Mouse (Mus musculus) kidney, embryonic 16.5 days (tissue): ENCODE data around the gene C2cd5. TPM values are rescaled to one million over a fixed set of nuclear protein-coding genes. Genes with fewer than 3 reads are reported as not detected.

Experiments
- ATAC-seq: fragments of 200-750 bp; cut with Nextera tagmentation; 2 replicates; pipeline ENCODE4 v1.8.0; 2017; ENCODE audit warnings: moderate TSS enrichment; ENCODE audit not compliant: low FRiP score, low TSS enrichment
- H3K27ac ChIP-seq: fragments of 300-500 bp; sonication (generic); 2 replicates; pipeline ENCODE4 v1.5.1; 2014; ENCODE audit warnings: low read length
- H3K27me3 ChIP-seq: fragments of 300-500 bp; sonication (generic); 2 replicates; pipeline ENCODE4 v1.6.1; 2014; ENCODE audit warnings: low read length, control low read depth, mixed read lengths; ENCODE audit not compliant: insufficient read depth
- H3K36me3 ChIP-seq: fragments of 300-500 bp; sonication (generic); 2 replicates; pipeline ENCODE4 v1.6.1; 2014; ENCODE audit warnings: low read length, control low read depth, mixed read lengths; ENCODE audit not compliant: insufficient read depth
- H3K4me1 ChIP-seq: fragments of 300-500 bp; sonication (generic); 2 replicates; pipeline ENCODE4 v1.6.1; 2014; ENCODE audit warnings: low read length, control low read depth, mixed read lengths; ENCODE audit not compliant: insufficient read depth
- H3K4me2 ChIP-seq: fragments of 300-500 bp; sonication (generic); replicated peaks from 2 replicates; pipeline ENCODE4 v1.6.1; 2014; ENCODE audit warnings: low read depth, low read length
- H3K4me3 ChIP-seq: fragments of 300-500 bp; sonication (generic); 2 replicates; pipeline ENCODE4 v1.5.1; 2014; ENCODE audit warnings: mild to moderate bottlenecking, low read length
- H3K9ac ChIP-seq: fragments of 300-500 bp; sonication (generic); replicated peaks from 2 replicates; pipeline ENCODE4 v1.6.1; 2014; ENCODE audit warnings: low read length
- H3K9me3 ChIP-seq: fragments of 300-500 bp; sonication (generic); 2 replicates; pipeline ENCODE4 v1.6.1; 2016; ENCODE audit warnings: low read length, control low read depth
- WGBS: fragments of 180-500 bp; shearing (Covaris S2); extraction: QIAGEN DNeasy Blood & Tissue Kit; methylation state at CpG from one replicate; pipeline ENCODE4 v1.1.7; 2014; 5-methylcytosine and 5-hydroxymethylcytosine counted together
- polyA plus RNA-seq: library from polyadenylated mRNA; unstranded; fragments of >200 nt; fragmentation: Nextera tagmentation; extraction: Ambion mirVana; gene quantifications from 2 replicates; pipeline ENCODE4 v1.2.1, GENCODE M21; 2015

The C2cd5 gene
- polyA plus RNA-seq, 1 experiment from 2014 or later = 35.3 TPM

DNA sequence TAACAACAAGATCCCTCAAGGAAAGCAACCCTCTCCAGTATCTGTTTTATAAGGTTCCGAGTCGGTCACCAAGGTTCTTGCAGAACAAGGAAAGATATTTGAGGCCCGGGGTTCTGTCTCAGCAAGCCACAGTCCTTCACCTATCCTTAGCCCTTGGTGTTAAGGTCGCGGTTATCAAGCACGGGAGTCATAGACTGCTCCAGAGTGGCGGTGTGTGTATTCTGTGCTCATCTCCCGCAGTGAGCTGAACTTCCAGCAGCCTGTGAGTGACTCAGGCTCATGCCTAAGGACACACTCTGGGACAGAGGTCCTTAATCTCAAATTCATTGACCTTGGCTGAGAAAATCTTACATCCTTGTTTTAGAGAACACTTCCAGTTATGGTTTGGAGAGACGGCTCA is 40.9 kb upstream of the C2cd5 start:
- Histone ChIP-seq H3K27ac (no peak overlapping the region), H3K36me3 (no peaks in the 10 kb centered on the region), H3K4me1 (peaks cover 17% of the 10 kb centered on the region), H3K27me3 (no peaks in the 10 kb centered on the region), H3K9me3 (no peaks in the 10 kb centered on the region), H3K4me3 (no peak overlapping the region), H3K4me2 (no peak overlapping the region), H3K9ac (no peak overlapping the region)
- no peak for ATAC-seq
- WGBS = 86% methylated on average over 9 of the region's 9 CpGs

DNA sequence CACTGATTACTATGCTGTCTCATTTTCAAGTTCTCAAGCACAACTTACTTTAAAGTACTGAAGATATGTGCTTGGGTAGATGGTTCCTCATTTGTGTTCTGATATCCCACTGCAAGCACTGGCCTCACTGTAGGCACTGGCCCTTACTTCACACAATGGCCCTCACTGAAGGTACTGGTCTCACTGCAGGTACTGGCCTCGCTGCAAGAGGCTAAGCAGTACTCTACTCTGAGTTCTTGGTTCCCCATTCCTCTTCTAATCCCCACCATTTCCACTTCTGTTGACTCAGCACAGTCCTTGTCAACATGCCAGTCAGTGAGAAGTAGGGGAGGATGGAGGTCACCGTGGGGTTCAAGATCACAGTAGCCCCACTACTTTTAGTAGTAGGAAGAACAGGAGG is 39.5 kb upstream of the C2cd5 start:
- 0 out of 2 replicates have a peak, but pooled peaks cover 3% of the 10 kb centered on the region for H3K4me1 ChIP-seq
- no peaks in the 10 kb centered on the region for H3K27me3 ChIP-seq
- H3K9ac ChIP-seq = no peak overlapping the region
- WGBS = 94% methylated on average over 2 of the region's 2 CpGs
- H3K4me2 ChIP-seq = no peak overlapping the region
- no peaks in the 10 kb centered on the region for H3K9me3 ChIP-seq
- no peak for ATAC-seq
- no peak overlapping the region for H3K27ac ChIP-seq
- H3K36me3 ChIP-seq = no peaks in the 10 kb centered on the region
- no peak overlapping the region for H3K4me3 ChIP-seq

DNA sequence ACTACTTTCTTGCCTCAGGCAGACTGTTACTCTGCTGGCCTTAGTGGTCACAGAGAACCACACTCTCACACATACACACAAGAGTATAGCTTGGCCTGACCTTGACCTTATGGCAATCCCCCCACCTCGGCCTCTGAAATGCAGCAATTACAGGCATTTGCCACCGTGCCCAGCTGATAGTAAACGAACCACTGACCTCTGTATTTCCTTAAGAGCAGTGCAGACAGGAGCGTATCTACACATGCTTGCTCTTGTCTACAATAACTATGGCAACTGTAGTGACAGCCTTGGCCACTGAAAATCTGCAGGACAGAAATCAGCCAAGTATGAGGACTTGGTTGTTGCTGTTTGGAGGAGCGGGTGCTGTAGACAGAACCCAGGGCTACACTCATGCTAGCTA is 37.4 kb upstream of the C2cd5 start:
- Histone ChIP-seq H3K4me3 (no peak overlapping the region), H3K9ac (no peak overlapping the region), H3K4me2 (no peak overlapping the region), H3K27ac (no peak overlapping the region), H3K9me3 (no peaks in the 10 kb centered on the region), H3K4me1 (no peaks in the 10 kb centered on the region), H3K36me3 (no peaks in the 10 kb centered on the region), H3K27me3 (no peaks in the 10 kb centered on the region)
- no peak for ATAC-seq
- WGBS = 71% methylated on average over 5 of the region's 5 CpGs

DNA sequence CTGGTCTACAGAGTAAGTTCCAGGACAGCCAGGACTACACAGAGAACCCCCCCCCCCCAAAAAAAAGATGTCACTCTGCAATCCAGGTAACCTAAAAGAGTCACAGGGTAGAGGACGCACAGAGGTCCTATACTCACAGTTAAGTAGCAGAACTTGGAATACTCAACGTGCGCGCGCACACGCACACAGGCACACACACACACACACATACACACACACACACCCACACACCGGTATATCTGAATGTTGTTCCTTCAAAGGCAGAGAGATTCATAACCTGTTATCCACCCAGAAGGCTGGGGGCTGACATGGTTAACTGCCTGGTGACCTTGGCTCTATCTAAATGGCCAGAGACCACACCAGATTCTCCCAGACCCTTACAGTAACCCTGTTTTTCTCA is 36.7 kb upstream of the C2cd5 start:
- H3K4me1 ChIP-seq = no peaks in the 10 kb centered on the region
- no peak overlapping the region for H3K27ac ChIP-seq
- ATAC-seq = no peak
- no peaks in the 10 kb centered on the region for H3K27me3 ChIP-seq
- no peak overlapping the region for H3K4me2 ChIP-seq
- no peaks in the 10 kb centered on the region for H3K36me3 ChIP-seq
- WGBS = 95% methylated on average over 7 of the region's 7 CpGs
- H3K9ac ChIP-seq = no peak overlapping the region
- no peaks in the 10 kb centered on the region for H3K9me3 ChIP-seq
- H3K4me3 ChIP-seq = no peak overlapping the region

DNA sequence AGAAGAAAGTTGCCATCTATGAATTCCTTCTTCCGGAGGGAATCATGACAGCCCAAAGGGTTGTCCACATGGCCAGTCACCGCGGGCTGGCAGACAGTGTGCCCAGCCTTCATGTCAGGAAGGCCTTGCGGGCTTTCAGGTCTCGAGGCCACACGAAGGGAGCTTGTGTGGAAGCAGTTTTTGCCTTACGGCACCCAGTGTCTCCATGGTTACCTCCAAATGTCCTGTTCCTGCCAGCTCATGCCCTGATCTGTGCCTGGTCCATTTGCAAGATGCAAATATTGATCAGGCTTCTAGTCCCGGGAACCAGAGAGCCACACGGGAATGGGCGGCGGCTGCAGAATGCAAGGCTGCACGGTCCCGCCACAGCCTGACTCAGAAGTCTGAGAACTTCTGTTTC is 35.2 kb upstream of the C2cd5 start:
- ATAC-seq = no peak
- H3K4me1 ChIP-seq = no peaks in the 10 kb centered on the region
- no peak overlapping the region for H3K9ac ChIP-seq
- H3K4me3 ChIP-seq = no peak overlapping the region
- H3K9me3 ChIP-seq = peaks cover 7% of the 10 kb centered on the region; the same call in 1 of the 2 replicates
- no peak overlapping the region for H3K4me2 ChIP-seq
- WGBS = 86% methylated on average over 13 of the region's 13 CpGs
- no peak overlapping the region for H3K27ac ChIP-seq
- no peaks in the 10 kb centered on the region for H3K27me3 ChIP-seq
- H3K36me3 ChIP-seq = no peaks in the 10 kb centered on the region

DNA sequence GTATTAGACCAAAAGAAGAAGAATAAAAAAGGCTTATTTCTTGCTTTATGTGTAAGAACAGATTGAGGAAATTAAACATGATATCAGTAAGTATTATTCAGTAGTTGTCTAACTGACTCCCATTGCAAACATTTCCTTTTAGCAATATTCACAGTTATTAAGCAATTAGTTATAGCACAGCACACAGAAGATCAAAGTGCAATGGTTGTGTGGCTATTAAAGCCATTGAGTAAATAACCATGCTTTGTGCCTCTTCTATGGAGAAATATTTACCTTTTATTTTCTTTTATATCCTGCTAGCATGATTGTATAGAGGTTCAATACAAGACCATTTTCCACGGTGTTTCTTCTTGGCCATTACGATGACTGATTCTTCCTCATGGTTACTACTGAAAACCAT is 33.2 kb upstream of the C2cd5 start:
- no peaks in the 10 kb centered on the region for H3K4me1 ChIP-seq
- no peak overlapping the region for H3K4me2 ChIP-seq
- no peak overlapping the region for H3K9ac ChIP-seq
- peaks cover 7% of the 10 kb centered on the region; the same call in 1 of the 2 replicates for H3K9me3 ChIP-seq
- no peaks in the 10 kb centered on the region for H3K27me3 ChIP-seq
- no peaks in the 10 kb centered on the region for H3K36me3 ChIP-seq
- no peak overlapping the region for H3K27ac ChIP-seq
- WGBS = 92% methylated on average over 2 of the region's 2 CpGs
- no peak overlapping the region for H3K4me3 ChIP-seq
- no peak for ATAC-seq

DNA sequence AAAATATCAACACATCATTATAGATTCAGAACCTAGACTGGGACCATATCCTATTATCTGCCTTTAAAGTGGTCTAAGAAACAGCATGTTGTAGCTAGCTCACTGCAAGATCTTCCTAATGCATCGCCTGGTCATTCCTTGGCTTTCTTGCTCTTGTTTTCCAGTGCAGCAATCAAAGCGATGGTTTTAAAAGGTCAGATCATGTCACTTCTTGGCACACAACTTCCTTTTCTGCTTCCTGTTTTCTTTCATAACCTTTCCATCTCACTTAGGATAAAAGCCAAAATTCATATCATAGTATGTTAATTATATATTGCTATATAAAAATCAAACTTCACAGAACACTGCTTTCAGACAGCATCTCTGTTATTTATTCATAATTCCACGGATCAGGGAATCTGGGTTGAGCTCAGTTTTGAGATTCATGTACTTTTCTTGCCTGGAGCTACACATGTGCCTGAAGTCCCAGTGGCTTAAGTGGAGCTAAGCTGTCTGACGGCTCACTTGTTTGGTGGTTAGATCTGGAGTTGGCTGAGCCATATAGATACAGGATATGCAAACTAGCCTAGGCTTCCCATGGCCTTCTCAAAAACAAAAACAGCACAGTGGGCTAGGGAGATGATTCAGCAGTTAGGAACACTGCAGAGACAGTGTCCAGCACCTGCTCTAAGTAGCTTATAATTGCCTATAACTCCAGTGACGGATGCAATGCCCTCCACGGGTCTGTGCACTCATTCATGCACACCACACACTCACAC is 32.1 kb upstream of the C2cd5 start:
- Histone ChIP-seq H3K9ac (no peak overlapping the region), H3K9me3 (peaks cover 7% of the 10 kb centered on the region; the same call in 1 of the 2 replicates), H3K4me1 (no peaks in the 10 kb centered on the region), H3K36me3 (no peaks in the 10 kb centered on the region), H3K4me2 (no peak overlapping the region), H3K27ac (no peak overlapping the region), H3K4me3 (no peak overlapping the region), H3K27me3 (no peaks in the 10 kb centered on the region)
- 63% methylated on average over 6 of the region's 6 CpGs for WGBS
- ATAC-seq = peak; percentile 12; the same call in 1 of the 2 replicates

DNA sequence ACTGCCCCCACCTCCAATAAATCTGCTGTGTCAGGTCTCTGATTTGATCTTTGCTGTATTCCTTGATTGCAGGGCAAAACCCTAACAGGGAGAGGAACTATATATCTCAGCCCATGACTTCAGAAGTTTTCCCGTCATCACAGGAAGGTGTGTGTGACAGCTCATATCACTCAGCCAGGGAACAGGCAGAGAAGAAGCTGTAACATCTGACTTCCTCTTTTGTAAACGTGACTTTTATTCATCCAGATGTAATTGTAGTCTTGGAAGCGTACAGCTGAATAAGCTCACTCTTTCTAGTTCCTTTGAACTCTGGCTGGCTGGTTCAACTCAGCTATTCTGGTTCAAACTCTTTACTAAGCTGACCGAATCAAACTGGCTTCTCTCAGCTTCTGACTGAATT is 30.5 kb upstream of the C2cd5 start:
- H3K27ac ChIP-seq = no peak overlapping the region
- ATAC-seq = no peak
- H3K9ac ChIP-seq = no peak overlapping the region
- no peaks in the 10 kb centered on the region for H3K36me3 ChIP-seq
- no peak overlapping the region for H3K4me2 ChIP-seq
- H3K9me3 ChIP-seq = peaks cover 7% of the 10 kb centered on the region; the same call in 1 of the 2 replicates
- WGBS = 83% methylated on average over 4 of the region's 4 CpGs
- no peaks in the 10 kb centered on the region for H3K27me3 ChIP-seq
- H3K4me1 ChIP-seq = no peaks in the 10 kb centered on the region
- H3K4me3 ChIP-seq = no peak overlapping the region

DNA sequence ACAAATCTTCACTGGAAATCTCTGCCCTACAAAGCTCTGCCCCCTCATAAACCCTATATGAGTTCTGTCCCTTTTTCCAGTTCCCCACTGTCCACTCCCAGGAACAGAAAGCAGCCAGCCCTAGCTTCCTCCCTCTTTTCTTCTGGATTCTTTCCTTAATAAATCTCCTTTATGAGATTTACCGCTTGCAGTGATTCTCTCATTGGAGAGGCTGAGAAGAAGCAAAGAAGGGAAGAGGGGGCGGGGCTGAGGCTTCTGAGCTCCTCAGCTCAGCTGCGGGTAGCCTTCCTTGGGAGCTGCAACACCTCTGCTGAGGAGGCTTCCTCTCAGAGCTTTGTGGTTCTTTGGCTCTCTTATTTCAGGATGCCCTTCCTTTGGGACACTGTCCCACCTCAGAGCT is 30.0 kb upstream of the C2cd5 start:
- no peaks in the 10 kb centered on the region for H3K36me3 ChIP-seq
- WGBS = 50% methylated on average over 3 of the region's 3 CpGs
- no peaks in the 10 kb centered on the region for H3K27me3 ChIP-seq
- H3K9ac ChIP-seq = no peak overlapping the region
- no peak overlapping the region for H3K27ac ChIP-seq
- H3K9me3 ChIP-seq = peaks cover 7% of the 10 kb centered on the region; the same call in 1 of the 2 replicates
- no peak for ATAC-seq
- H3K4me3 ChIP-seq = no peak overlapping the region
- no peak overlapping the region for H3K4me2 ChIP-seq
- H3K4me1 ChIP-seq = no peaks in the 10 kb centered on the region

DNA sequence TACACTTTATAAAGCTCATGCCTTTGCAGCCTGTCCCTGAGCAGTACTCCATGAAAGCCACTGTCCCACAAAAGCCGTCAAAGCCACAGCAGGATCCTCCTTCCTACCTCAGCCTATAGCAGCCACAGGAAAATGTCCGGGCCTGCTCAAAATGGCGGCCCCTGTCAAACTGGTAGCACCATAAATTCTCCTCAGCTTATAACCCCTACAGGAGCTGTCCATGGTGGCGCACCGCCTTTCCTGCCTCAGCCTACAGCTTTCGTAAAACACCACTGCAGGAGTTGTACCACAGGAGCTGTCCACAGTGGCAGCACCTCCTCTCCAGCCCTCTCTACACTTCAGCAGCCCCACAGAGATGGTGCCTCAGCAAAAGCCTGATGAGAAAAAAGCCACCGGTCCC is 29.5 kb upstream of the C2cd5 start:
- no peak overlapping the region for H3K27ac ChIP-seq
- H3K4me1 ChIP-seq = no peaks in the 10 kb centered on the region
- ATAC-seq = no peak
- no peak overlapping the region for H3K9ac ChIP-seq
- H3K4me2 ChIP-seq = no peak overlapping the region
- H3K27me3 ChIP-seq = no peaks in the 10 kb centered on the region
- H3K4me3 ChIP-seq = no peak overlapping the region
- no peaks in the 10 kb centered on the region for H3K36me3 ChIP-seq
- peaks cover 7% of the 10 kb centered on the region; the same call in 1 of the 2 replicates for H3K9me3 ChIP-seq
- 91% methylated on average over 7 of the region's 7 CpGs for WGBS
